ENCODE assay signal across 16 mouse cellular contexts in genomic region chr12:54327483-54327882, GRCm38 (mm10).
"Had no signal": no experiment of that assay in that cellular context is flagged by ENCODE, and none has a peak within 500 bp of the region (broad histone marks: within the 10 kb centered on the region; RNA-seq: fewer than 3 reads in every experiment).

No protein-coding gene starts in this region.

- H3K4me2 ChIP-seq: liver, embryonic 11.5 days; lung, embryonic 15.5 days; neural tube, embryonic 13.5 days had no signal

- H3K27me3 ChIP-seq: lung, embryonic 15.5 days; neural tube, embryonic 13.5 days had no signal

- H3K9me3 ChIP-seq: lung, embryonic 15.5 days; midbrain, embryonic 10.5 days; neural tube, embryonic 13.5 days had no signal

- ATAC-seq: liver, postnatal 0 days had no signal

- H3K4me3 ChIP-seq: lung, embryonic 15.5 days; midbrain, embryonic 10.5 days; neural tube, embryonic 13.5 days had no signal

- H3K36me3 ChIP-seq: lung, embryonic 15.5 days; midbrain, embryonic 10.5 days; neural tube, embryonic 13.5 days had no signal

- H3K9ac ChIP-seq: liver, postnatal 0 days; lung, embryonic 15.5 days; neural tube, embryonic 13.5 days had no signal

- H3K27ac ChIP-seq: kidney, postnatal 0 days; lung, embryonic 15.5 days; midbrain, embryonic 10.5 days; neural tube, embryonic 13.5 days had no signal

- DNase-seq: kidney, adult 9 months; kidney, postnatal 36 days; layer of hippocampus, adult 9-11 months; left cerebral cortex, postnatal 4 days; liver, postnatal 0 days; lung, postnatal 4 days; midbrain, embryonic 14.5 days; retina, postnatal 1 day; right cerebral cortex, postnatal 4 days; spleen, adult 18-20 months; thymus, postnatal 36 days had no signal

- H3K4me1 ChIP-seq: lung, embryonic 15.5 days; neural tube, embryonic 13.5 days had no signal
